Mouse (Mus musculus) forelimb bud, embryonic 11.5 days (tissue): Measurements from ENCODE around the gene Gprc5d.

Experiments used
- DNase-seq: peaks from one replicate; pipeline ENCODE4 v3.0.0-alpha.2; 2012; ENCODE audit warnings: low read depth, low spot score

Gene Gprc5d

DNA sequence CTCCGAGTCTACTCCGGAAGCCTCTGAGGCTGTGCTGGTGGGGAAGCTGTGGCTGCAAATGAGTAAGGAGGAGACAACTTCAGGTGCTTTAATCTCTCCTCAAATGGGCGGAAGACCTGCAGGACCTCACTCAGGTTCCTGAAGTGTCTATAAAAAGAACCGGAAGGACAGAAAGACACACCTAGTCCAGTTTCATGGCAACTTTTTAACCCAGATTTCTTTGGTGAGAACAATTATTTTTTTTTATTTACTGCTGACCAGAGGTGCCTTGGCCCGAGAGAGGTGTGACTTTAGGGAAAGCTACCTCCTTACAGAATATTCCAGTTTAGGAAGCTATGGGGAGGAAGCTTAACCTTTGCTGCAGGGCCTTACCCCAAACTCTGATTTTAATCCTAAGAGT, at the start of gene Gprc5d:
Gene Gprc5d (minus strand): TSS at position 101 of the 400 bp plus-strand sequence.
- DNase-seq, result no peak

DNA sequence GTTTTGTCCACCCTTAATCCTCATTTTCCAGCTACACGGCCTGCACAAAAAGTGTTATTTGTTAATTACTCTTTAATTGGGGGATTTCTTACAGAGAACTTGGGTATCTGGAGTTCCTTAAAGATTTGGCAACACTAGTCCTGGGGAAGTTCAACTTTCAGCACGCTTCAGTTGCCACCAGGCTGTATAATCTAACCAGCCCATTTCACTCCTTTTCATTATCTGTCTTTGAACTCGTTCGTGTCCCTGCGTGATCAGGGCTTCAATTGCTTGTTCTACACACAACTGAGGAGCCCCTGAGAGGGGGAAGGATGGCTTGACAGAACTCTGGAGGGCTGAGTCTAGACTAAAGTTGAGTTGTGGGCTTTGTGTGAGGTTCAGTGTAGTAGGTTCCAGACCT, 48.6 kb upstream of the Gprc5d start:
- no peak for DNase-seq

GRCm38 (mm10) chr6:135166262-135166661, 48.2 kb upstream of the Gprc5d start:
- DNase-seq, result no peak

- no peak for DNase-seq
Measured at GRCm38 (mm10) chr6:135165706-135166105, 47.6 kb upstream of the Gprc5d start.

DNA sequence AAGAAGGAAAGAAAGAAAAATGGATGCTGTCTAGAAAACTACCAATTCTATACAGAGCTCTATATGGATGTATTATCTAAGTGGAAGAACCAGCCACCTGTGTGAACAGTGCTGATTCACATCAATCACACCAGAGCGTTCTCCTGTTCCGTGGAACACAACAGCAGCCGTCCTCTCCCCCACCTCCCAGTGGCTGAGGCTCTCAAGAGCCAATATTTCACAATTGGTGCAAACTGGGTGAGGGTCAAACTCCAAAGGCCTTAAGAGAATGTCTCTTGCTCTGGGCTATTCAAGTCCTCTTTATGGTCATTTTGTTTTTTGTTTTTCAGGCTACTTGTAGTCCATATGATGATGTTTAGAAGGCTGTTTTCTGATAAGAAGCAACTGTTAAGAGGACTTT, 47.1 kb upstream of the Gprc5d start:
- no peak for DNase-seq

DNA sequence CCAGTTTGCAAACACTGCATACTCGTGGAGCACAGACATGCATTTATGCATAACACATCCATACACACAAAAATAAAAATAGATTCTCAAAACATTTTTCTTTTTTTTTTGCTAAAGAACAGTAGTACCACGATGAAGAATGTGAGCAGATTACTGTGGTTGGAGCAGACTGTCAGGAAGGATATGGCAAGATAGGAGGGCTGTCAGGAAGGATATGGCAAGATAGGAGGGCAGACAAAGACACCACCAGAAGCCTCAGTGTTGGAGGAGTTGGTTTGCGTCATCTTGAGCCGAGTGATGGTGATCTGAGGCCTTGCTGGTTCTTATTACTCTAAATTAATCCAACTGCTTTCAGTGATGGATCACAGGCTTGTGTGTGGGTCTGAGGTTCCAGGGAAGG, 44.8 kb upstream of the Gprc5d start:
- DNase-seq, result no peak

GRCm38 (mm10) chr6:135162311-135162710, 44.2 kb upstream of the Gprc5d start:
- no peak for DNase-seq

DNA sequence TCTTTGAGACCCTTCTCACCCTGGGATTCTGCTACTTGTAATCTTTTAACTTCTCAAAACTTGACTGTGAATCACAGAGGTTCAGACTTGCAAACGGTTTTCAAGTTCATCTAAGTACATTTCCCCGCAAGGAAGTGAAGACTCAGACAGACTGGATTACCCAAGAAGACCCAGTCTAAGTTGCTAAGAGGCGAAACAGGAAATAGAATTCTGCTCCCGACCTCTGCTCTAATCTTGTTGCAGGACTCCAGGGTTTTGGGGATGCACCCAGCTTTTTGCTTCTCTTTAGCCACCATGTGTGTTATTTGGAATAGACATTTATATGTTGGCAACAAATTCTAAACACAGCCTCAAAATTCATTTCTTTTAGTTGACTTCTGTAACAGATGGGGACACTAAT, 43.3 kb upstream of the Gprc5d start:
- DNase-seq, result no peak

DNA sequence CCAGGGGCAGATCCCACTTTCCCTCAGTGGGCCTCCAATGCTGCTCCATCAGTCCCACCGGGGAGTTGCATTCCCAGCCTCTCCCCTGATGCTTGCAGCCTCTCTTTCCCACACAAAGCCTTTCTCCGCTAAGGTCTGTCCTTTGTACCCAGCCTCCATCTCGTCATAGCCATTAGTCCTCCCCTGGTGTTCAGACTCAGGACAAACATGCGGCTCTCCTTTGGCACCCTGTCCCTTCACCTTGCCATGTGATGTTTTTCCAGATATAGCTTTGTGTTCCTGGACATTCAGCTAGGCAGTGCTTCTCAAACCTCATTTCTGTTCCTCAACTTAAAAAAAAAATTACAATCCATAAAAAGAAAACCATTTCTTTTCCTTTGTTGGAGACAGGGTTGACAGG, 40.4 kb upstream of the Gprc5d start:
- DNase-seq, result no peak

DNA sequence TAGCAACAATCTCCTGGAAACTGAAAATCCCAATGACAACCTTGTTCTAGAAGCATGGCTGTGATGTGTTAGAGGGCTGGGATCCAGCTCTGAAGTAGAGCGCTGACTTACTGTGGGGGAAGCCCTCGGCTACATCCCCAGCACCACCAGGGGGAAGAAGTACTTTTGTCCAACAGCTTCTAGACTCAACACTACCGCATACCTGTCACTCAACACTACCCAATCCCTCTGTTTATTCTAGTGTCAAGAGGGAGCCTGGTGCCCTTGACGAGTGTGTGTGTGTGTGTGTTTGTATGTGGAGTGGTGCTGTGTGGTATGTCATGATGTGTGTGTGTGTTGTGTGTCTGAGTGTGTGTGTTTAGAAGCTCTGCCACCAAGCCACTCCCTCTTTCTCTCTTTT, 39.4 kb upstream of the Gprc5d start:
- DNase-seq, result no peak

DNA sequence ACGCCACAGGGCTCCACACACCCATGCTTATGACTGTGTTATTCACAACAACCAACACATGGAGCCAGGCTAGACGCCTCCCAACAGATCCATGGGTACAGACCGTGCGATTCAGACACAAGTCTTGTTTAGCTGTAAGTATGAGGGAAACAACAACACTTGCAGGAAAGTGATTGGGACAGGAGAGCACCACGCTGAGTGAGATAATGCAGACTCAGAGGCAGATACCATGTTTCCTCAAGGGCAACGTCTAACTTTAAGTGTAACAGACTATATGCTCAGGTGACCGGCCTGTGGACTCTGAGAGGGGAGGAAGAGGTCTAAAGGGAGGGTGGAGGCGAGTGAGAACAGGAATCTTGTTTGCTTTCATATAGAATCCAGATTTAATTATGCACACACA, 38.5 kb upstream of the Gprc5d start:
- DNase-seq, result no peak

GRCm38 (mm10) chr6:135153719-135154118, 35.6 kb upstream of the Gprc5d start:
- no peak for DNase-seq

DNA sequence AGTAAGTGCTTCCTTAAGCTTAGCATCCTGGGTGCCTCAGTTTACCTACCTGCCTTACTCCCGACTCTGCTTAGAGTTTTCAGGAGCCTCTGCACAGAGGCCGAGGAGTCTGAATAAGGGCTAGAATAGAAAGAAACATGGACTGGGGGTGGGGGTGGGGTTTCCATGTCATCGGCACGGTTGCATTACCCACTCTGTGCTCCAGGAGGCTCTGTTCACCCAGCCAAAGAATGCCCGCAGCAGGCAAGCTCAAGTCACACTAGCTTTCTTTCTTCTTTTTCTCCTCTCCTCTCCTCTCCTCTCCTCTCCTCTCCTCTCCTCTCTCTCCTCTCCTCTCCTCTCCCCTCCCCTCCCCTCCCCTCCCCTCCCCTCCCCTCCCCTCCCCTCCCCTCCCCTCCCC, 32.2 kb upstream of the Gprc5d start:
- DNase-seq, result no peak

DNA sequence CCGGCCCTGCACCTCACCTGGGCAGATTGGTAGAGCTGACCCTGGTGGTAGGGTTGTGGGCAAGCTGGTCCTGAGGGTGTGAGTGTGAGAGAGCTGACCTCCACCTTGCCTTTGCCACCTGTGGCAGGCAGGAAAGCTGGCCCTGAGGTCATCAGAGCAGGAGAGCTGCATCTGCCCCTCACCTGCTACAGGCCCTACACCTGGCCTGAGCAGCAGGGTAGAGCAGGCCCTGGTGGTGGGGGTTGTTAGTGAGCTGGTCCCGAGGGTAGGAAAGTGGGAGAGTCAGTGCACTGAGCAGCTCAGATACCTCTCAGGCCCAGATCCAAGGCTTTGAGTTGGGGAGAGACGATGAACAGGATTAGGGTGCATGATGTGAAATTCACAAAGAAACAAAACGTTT, 31.6 kb upstream of the Gprc5d start:
- no peak for DNase-seq

DNA sequence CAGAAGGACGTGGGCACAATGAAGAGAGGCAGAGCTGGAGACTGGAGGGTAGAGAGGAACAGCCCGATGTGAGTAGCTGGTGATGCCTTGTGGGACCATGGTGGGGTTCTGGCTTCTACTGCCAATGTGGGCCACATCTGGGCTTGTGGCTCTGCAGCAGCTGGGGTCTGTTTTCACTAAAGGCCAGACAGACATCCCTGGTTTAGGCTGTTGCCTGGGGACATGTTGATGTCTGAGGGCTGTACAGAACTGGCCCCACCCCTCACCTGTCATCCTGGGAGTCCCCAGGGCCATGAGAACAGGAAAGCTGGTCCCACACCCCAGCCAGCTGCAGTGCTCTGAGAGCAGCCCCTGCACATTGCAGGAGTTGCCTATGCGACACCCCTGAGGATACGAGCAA, 31.1 kb upstream of the Gprc5d start:
- DNase-seq, result no peak

DNA sequence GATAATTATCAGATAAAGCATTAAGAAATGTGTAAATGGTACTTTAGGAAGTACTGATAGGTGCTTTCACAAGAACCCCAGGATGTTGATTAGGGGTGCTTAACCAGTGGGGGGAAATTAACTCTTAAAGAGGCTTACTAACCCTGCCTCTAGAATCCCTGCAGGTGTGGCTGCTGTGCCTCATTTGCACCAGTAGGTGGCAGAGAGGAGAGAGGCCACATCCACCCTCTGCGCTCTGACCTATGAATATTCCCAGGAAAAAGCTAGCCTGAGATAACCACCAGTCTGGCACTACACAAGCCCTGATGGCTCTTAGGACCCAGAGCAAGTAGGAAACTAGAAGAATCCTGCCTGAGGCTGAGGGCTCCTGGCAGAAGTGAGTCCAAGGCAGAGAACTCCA, 30.4 kb upstream of the Gprc5d start:
- DNase-seq, result no peak

- no peak for DNase-seq
Measured at GRCm38 (mm10) chr6:135145976-135146375, 27.9 kb upstream of the Gprc5d start.

GRCm38 (mm10) chr6:135144516-135144915, 26.4 kb upstream of the Gprc5d start:
- peak; percentile 37 for DNase-seq

GRCm38 (mm10) chr6:135143151-135143550, 25.1 kb upstream of the Gprc5d start:
- no peak for DNase-seq

DNA sequence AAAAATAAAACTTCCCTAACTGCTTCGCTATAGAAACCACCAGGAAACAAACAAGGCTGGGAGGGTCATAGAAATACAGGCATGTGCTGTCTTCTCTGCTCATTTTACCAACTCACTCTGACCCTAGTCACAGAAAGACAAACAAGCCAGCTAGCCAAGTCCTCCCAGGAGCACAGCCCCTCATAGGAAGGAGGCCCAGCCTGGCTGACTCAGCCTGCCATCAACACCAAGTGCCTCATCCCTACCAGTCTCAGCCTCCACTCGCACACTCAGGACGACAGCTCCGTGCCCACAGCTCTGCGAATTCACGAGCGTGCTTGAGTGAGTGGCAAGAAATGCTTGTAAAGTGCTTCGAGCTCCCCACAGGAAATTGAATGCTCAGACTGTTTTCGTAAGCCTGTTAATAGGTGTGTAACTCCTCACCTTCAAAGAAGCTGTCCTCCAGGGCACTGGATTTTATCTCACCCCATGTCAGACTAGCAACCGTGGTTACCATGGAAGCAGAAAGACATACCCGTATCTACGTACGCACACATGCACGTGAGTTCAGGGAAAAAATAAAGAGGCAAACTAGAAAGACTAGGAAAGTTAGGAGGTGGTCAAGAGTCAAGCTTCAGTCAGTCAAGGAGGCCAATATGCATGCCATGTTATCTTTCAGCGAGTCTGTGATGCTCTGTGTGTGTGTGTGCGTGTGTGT, 23.5 kb upstream of the Gprc5d start:
- peak; percentile 24 for DNase-seq

DNA sequence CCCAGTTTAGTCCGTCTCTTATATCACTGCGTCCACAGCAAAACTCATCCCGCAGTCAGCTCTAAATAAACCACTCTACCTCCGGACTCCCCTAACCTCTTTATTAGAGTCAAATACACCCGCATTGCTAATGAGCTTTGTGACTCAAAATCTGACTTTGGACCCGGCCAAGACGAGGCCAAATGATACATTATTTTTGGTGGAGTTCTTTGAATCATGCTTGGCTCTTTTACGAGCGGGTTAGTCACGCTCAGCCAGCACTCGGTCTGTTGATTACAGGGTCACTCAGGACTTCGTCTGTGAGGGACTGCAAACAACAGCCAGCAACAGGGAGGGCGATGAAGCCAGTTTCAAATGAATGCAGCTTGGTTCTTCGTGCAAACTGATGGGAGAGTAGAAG, 20.7 kb upstream of the Gprc5d start:
- no peak for DNase-seq

GRCm38 (mm10) chr6:135138207-135138606, 20.1 kb upstream of the Gprc5d start:
- no peak for DNase-seq

DNA sequence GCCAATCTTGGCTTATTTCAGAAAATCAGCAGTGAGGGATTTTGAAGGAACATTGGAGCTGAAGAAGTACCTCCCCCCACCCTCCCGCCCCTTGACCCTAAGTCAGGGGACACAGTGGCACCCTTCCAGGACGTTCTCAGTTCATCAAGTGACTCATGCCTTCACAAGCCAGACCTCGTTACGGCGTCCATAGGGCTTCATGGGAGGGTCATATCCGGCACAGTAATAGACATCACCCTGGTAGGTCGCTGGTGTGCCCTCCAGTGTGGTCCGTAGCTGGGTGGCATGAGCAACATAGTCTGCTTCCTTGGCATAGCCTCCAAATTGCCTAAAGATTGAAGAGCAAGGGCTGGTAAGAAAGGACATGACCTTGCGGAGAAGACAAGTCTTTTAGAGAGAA, 19.7 kb upstream of the Gprc5d start:
- no peak for DNase-seq
